Mouse (Mus musculus): ENCODE measurements around the gene Usp29. TPM values are rescaled to one million over a fixed set of nuclear protein-coding genes. Genes with fewer than 3 reads are reported as not detected.
"Not testable (repeated sequence)": the region's sequence is repeated elsewhere in the genome, so short reads cannot be mapped to it uniquely, and the experiment has no call there.

The Usp29 gene
- polyA plus RNA-seq, 1 experiment from 2014 or later: 10.4 TPM

DNA sequence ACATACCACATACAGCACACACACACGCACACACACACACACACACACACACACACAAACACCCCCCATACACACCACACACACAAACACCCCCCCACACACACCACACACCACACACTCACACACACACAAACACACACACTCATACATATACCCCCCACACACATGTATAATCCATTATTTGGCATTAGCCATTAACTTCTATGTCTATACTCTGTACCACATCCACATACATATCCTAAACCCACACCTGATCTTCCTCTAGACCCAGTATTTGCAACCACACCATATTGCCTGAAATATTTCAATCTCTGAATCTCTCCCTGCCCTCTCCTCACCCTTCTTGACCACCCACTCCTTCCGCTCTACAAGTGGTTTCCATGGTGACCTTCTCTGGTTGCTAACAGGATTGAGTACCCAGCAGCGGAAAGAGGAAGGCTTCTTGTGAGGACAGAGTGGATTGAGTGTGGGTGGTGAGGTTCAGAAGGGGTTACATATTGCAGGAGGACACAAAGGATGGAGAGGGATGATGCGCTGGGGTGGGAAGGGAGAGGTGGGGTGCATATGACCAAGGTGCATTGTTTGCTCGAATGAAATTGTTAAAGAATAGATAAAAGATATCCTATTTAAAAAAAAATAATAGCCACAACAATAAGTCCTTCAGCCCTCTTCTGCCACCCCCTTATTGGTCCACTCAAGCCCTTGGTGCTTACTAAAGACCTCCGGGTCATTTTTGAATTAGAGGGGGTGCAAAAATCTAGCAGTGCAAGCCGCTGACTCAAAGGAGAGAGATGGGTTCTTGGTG lies 195.8 kb downstream of the Usp29 start:
- no peak for ATAC-seq (replicated peaks; ENCODE audit: low FRiP score)
- Histone ChIP-seq H3K27ac (ENCODE audit: low read depth, low read length) (no peak overlapping the region), H3K4me1 (replicated peaks; ENCODE audit: control insufficient read depth, insufficient read depth, low read length) (no peaks in the 10 kb centered on the region), H3K9ac (ENCODE audit: low read depth, low read length) (no peak overlapping the region), H3K4me3 (ENCODE audit: low read depth, low read length) (no peak overlapping the region), H3K4me2 (no peak overlapping the region), H3K36me3 (ENCODE audit: control insufficient read depth, insufficient read depth, low read length) (no peaks in the 10 kb centered on the region), H3K9me3 (ENCODE audit: control insufficient read depth, low read length) (no peaks in the 10 kb centered on the region), H3K27me3 (replicated peaks; ENCODE audit: control insufficient read depth, insufficient read depth, low read length) (no peaks in the 10 kb centered on the region)
- DNase-seq (ENCODE audit: low spot score): no peak
- WGBS: 69% methylated on average over 7 of the region's 7 CpGs

DNA sequence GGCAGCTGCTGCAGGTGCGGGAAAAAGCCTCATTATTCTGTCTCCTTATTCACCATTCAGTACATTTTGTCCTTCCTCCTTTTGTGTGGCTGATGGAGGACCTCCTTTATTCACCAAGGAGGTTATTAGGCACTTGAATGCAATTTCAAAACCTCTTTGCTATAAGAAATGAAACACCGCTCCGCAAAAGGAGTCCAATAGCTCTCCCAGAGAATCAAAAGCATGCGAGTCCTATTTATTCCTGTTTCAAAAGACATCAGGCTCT lies 196.3 kb downstream of the Usp29 start:
- WGBS: 93% methylated on average over 4 of the region's 4 CpGs
- ATAC-seq (replicated peaks; ENCODE audit: low FRiP score): no peak
- no peak overlapping the region for H3K9ac ChIP-seq (ENCODE audit: low read depth, low read length)

DNA sequence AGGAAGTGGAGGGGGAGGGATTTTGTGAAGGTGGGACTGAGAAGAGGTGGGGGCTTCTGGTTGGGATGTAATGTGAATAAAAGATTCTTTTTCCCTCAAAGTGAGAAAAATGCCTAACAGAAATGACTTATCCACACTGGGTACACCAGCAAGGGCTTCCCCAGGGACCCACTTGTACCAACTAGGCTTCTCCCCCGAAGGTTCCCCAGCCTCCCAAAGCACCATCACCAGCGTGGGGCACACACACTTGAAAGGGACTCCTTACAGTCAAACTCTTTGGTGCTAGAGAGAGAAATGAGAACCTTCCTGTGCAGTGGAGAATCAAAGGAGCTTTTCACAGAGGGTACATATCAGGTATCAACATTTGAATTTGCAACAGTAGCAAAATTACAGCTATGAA lies 198.9 kb downstream of the Usp29 start:
- no peak overlapping the region for H3K27ac ChIP-seq (ENCODE audit: low read depth, low read length)
- 74% methylated on average over 2 of the region's 2 CpGs for WGBS
- ATAC-seq (replicated peaks; ENCODE audit: low FRiP score) (no peak), DNase-seq (ENCODE audit: low spot score) (no peak)
- no peaks in the 10 kb centered on the region for H3K27me3 ChIP-seq (replicated peaks; ENCODE audit: control insufficient read depth, insufficient read depth, low read length)
- no peak overlapping the region for H3K9ac ChIP-seq (ENCODE audit: low read depth, low read length)
- H3K4me1 ChIP-seq (replicated peaks; ENCODE audit: control insufficient read depth, insufficient read depth, low read length): no peaks in the 10 kb centered on the region
- H3K36me3 ChIP-seq (ENCODE audit: control insufficient read depth, insufficient read depth, low read length): no peaks in the 10 kb centered on the region
- H3K4me2 ChIP-seq: no peak overlapping the region
- no peak overlapping the region for H3K4me3 ChIP-seq (ENCODE audit: low read depth, low read length)
- H3K9me3 ChIP-seq (ENCODE audit: control insufficient read depth, low read length): no peaks in the 10 kb centered on the region

More for the DNA sequence above, 196.3 kb downstream of the Usp29 start:
- Histone ChIP-seq H3K27ac (ENCODE audit: low read depth, low read length) (no peak overlapping the region), H3K27me3 (replicated peaks; ENCODE audit: control insufficient read depth, insufficient read depth, low read length) (no peaks in the 10 kb centered on the region), H3K4me2 (no peak overlapping the region), H3K4me3 (ENCODE audit: low read depth, low read length) (no peak overlapping the region), H3K4me1 (replicated peaks; ENCODE audit: control insufficient read depth, insufficient read depth, low read length) (no peaks in the 10 kb centered on the region), H3K36me3 (ENCODE audit: control insufficient read depth, insufficient read depth, low read length) (no peaks in the 10 kb centered on the region), H3K9me3 (ENCODE audit: control insufficient read depth, low read length) (no peaks in the 10 kb centered on the region)
- no peak for DNase-seq (ENCODE audit: low spot score)

DNA sequence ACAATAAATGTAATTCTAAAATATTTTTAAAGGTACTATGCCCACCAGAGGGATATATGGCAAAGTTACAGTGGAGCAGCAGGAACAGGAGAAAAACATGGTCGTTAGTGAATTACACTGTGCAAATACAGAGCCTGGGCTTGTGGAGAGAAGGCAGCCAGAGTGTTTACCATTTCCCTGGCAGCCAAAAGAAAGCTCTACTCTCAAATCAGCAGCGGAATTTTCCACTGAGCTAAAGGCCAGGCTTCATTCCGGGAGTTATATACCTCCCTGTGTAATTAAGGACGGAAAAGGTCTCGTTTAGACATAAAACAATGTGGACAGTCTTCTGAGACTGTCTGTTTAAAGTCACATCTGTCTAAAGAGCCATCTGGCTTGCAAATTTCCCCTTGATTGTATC lies 204.4 kb downstream of the Usp29 start:
- H3K9ac ChIP-seq (ENCODE audit: low read depth, low read length): no peak overlapping the region
- no peaks in the 10 kb centered on the region for H3K4me1 ChIP-seq (replicated peaks; ENCODE audit: control insufficient read depth, insufficient read depth, low read length)
- H3K4me3 ChIP-seq (ENCODE audit: low read depth, low read length): no peak overlapping the region
- H3K4me2 ChIP-seq: no peak overlapping the region
- 56% methylated on average over 5 of the region's 5 CpGs for WGBS
- ATAC-seq (replicated peaks; ENCODE audit: low FRiP score) (no peak), DNase-seq (ENCODE audit: low spot score) (no peak)
- no peaks in the 10 kb centered on the region for H3K9me3 ChIP-seq (ENCODE audit: control insufficient read depth, low read length)
- H3K36me3 ChIP-seq (ENCODE audit: control insufficient read depth, insufficient read depth, low read length): no peaks in the 10 kb centered on the region
- no peak overlapping the region for H3K27ac ChIP-seq (ENCODE audit: low read depth, low read length)
- H3K27me3 ChIP-seq (replicated peaks; ENCODE audit: control insufficient read depth, insufficient read depth, low read length): no peaks in the 10 kb centered on the region

DNA sequence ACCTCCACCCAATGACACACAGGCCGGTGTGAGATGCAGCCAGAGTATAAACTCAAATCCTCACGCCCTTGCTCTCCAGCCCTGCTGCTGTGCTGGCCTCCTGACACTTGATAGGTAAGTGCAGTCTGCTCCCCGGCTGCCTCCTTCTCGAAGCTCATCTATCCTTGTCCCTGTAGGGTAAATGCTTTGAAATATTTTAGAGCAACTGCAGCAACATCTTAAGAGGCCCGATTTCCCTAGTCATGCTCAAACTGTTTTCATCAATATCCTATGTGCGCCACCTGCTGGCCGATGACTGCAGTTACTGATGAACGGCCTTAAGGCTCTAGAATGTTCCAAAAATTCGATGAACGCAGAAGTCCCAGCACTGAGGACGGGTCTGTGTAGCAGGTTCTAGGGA lies 206.7 kb downstream of the Usp29 start:
- H3K27me3 ChIP-seq (replicated peaks; ENCODE audit: control insufficient read depth, insufficient read depth, low read length): no peaks in the 10 kb centered on the region
- no peak overlapping the region for H3K27ac ChIP-seq (ENCODE audit: low read depth, low read length)
- 46% methylated on average over 11 of the region's 11 CpGs for WGBS
- DNase-seq (ENCODE audit: low spot score): no peak
- H3K4me1 ChIP-seq (replicated peaks; ENCODE audit: control insufficient read depth, insufficient read depth, low read length): no peaks in the 10 kb centered on the region
- no peaks in the 10 kb centered on the region for H3K36me3 ChIP-seq (ENCODE audit: control insufficient read depth, insufficient read depth, low read length)
- no peak overlapping the region for H3K9ac ChIP-seq (ENCODE audit: low read depth, low read length)
- H3K4me2 ChIP-seq: no peak overlapping the region
- H3K4me3 ChIP-seq (ENCODE audit: low read depth, low read length): no peak overlapping the region
- H3K9me3 ChIP-seq (ENCODE audit: control insufficient read depth, low read length): no peaks in the 10 kb centered on the region
- no peak for ATAC-seq (replicated peaks; ENCODE audit: low FRiP score)

DNA sequence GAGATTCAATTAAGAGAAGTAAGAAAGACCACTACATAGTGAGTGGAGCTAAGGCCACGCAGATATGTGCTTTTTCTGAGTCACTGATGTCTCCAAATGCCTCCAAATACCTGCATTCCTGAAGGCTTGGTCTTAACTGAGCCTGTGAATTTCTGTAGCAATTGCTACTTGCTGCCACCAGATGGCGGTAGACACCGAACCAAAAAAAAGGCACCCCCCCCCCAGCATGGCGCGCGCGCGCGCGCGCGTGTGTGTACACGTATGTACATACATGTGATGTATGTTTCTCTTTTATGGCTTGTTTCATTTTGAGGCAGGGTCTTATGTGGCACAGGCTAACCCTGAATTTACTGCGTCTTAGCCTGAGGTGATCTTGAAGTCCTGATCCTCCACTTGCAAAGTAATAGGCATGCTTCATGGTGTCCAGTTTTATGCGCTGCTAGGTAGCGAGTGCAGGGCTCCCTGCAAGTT lies 210.4 kb downstream of the Usp29 start:
- H3K27ac ChIP-seq (ENCODE audit: low read depth, low read length): no peak overlapping the region
- H3K4me3 ChIP-seq (ENCODE audit: low read depth, low read length): no peak overlapping the region
- H3K9ac ChIP-seq (ENCODE audit: low read depth, low read length): no peak overlapping the region
- peak; percentile 56; the same call in 1 of the 2 replicates for ATAC-seq (replicated peaks; ENCODE audit: low FRiP score)
- WGBS: 17% methylated on average over 16 of the region's 16 CpGs
- H3K9me3 ChIP-seq (ENCODE audit: control insufficient read depth, low read length): no peaks in the 10 kb centered on the region
- DNase-seq (ENCODE audit: low spot score): peak; percentile 41
- no peaks in the 10 kb centered on the region for H3K36me3 ChIP-seq (ENCODE audit: control insufficient read depth, insufficient read depth, low read length)
- H3K4me2 ChIP-seq: peak overlapping the region; percentile 38
- H3K27me3 ChIP-seq (replicated peaks; ENCODE audit: control insufficient read depth, insufficient read depth, low read length): no peaks in the 10 kb centered on the region
- H3K4me1 ChIP-seq (replicated peaks; ENCODE audit: control insufficient read depth, insufficient read depth, low read length): no peaks in the 10 kb centered on the region

DNA sequence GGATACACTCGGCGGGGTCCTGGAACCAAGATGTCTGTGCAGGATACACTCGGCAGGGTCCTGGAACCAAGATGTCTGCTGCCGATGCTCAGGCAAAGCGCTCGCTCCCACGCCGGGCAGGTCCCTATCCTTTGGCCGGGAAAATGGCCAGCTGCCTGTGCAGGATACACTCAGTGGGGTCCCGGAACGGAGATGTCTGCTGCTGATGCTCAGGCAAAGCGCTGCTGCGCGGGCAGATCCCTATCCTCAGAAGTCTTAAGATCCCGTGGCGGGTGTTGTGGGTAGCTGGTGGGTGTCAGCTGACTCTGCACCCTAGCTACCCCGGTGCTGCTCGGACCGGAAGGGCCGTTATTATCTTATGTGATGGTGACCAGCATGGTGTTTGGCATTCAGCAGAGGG lies 217.7 kb downstream of the Usp29 start:
- not testable (repeated sequence) for H3K36me3 ChIP-seq (ENCODE audit: control insufficient read depth, insufficient read depth, low read length); H3K27ac ChIP-seq (ENCODE audit: low read depth, low read length); ATAC-seq (replicated peaks; ENCODE audit: low FRiP score); DNase-seq (ENCODE audit: low spot score); H3K4me2 ChIP-seq; H3K9me3 ChIP-seq (ENCODE audit: control insufficient read depth, low read length); H3K4me1 ChIP-seq (replicated peaks; ENCODE audit: control insufficient read depth, insufficient read depth, low read length); H3K27me3 ChIP-seq (replicated peaks; ENCODE audit: control insufficient read depth, insufficient read depth, low read length); H3K9ac ChIP-seq (ENCODE audit: low read depth, low read length); H3K4me3 ChIP-seq (ENCODE audit: low read depth, low read length)
- 87% methylated on average over 18 of the region's 20 CpGs for WGBS

DNA sequence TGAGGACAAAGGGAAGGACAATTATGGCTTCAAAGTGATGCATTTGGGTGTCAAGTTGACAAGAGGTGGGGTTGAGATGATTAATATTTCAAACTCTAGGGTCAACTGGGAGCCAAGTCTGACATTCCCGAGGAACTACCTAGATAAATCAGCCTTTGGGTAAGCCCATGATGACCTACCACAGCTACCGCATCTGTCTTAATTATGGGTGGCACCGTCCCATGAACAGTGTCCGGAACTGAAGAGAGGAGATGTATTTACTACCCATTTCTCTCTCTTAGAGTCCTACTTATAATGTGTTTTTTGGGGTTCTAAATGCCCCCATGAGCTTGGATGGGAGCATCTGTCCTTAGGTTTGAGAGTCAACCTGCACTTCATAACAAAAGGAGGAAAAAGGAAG lies 226.2 kb downstream of the Usp29 start:
- Histone ChIP-seq H3K36me3 (ENCODE audit: control insufficient read depth, insufficient read depth, low read length) (no peaks in the 10 kb centered on the region), H3K4me3 (ENCODE audit: low read depth, low read length) (no peak overlapping the region), H3K27ac (ENCODE audit: low read depth, low read length) (no peak overlapping the region), H3K4me2 (no peak overlapping the region), H3K9me3 (ENCODE audit: control insufficient read depth, low read length) (no peaks in the 10 kb centered on the region), H3K9ac (ENCODE audit: low read depth, low read length) (no peak overlapping the region), H3K4me1 (replicated peaks; ENCODE audit: control insufficient read depth, insufficient read depth, low read length) (no peaks in the 10 kb centered on the region), H3K27me3 (replicated peaks; ENCODE audit: control insufficient read depth, insufficient read depth, low read length) (no peaks in the 10 kb centered on the region)
- DNase-seq (ENCODE audit: low spot score) (no peak), ATAC-seq (replicated peaks; ENCODE audit: low FRiP score) (no peak)
- 76% methylated on average over 4 of the region's 4 CpGs for WGBS

DNA sequence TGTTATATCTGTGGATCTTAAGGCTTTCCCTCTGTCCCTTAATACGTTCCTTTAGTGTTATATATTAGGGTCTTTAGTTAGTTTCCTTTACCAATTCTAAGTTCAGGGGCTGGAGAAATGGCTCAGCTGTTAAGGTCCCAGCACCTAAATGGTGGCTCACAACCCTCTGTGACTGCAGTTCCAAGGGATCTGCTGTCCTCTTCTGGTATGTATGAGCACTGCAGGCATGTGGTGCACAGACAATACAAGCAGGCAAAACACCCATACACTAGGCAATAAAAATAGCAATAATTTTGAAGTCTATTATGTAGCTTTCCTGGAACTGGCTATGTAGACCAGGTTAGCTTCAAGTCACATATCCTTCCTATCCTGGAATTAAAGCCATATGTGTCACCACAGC lies 228.2 kb downstream of the Usp29 start:
- Histone ChIP-seq H3K9ac (ENCODE audit: low read depth, low read length) (no peak overlapping the region), H3K4me3 (ENCODE audit: low read depth, low read length) (no peak overlapping the region), H3K36me3 (ENCODE audit: control insufficient read depth, insufficient read depth, low read length) (no peaks in the 10 kb centered on the region), H3K4me2 (no peak overlapping the region), H3K9me3 (ENCODE audit: control insufficient read depth, low read length) (no peaks in the 10 kb centered on the region), H3K27ac (ENCODE audit: low read depth, low read length) (no peak overlapping the region), H3K27me3 (replicated peaks; ENCODE audit: control insufficient read depth, insufficient read depth, low read length) (no peaks in the 10 kb centered on the region), H3K4me1 (replicated peaks; ENCODE audit: control insufficient read depth, insufficient read depth, low read length) (no peaks in the 10 kb centered on the region)
- ATAC-seq (replicated peaks; ENCODE audit: low FRiP score) (no peak), DNase-seq (ENCODE audit: low spot score) (no peak)
- 77% methylated on average over 1 of the region's 1 CpGs for WGBS
